In the genomic region with DNA sequence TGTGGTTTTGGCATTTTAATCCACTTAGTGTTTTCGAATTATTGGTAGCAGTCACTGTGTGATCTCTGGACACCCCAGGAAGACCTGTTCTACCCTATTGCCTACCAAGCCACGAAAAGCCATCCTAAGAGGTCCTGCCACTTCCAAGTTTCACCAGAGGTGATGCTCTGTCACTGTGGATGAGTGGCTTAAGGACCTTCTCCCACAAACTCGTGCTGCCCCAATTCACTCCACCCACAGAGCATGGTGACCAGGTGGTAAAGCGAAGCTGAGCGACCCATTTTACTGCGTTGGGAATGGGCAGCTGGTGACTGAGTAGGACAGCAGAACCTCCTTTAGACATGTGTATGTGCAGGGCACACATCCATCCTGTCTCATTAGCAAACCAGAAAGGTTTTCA, we compare ENCODE assay signal across 9 mouse cellular contexts. TPM values are rescaled to one million over a fixed set of nuclear protein-coding genes. Genes with fewer than 3 reads are reported as not detected.
A peak's percentile ranks its signal among the peaks of the same experiment; 100 is the strongest.
DNase-seq lines count a peak whose midpoint lies in the region; ATAC-seq and TF ChIP-seq lines count a peak whose summit lies in the region.
"Had no signal": no experiment of that assay in that cellular context is flagged by ENCODE, and none has a peak within 500 bp of the region (broad histone marks: within the 10 kb centered on the region; RNA-seq: fewer than 3 reads in every experiment).

No protein-coding gene starts in this region.

- peak; percentile 6; the same call in 1 of the 2 replicates for ATAC-seq in liver, embryonic 12.5 days
- no peak for ATAC-seq in liver, embryonic 11.5 days (replicated peaks; ENCODE audit: low FRiP score)
- ATAC-seq in midbrain, embryonic 15.5 days (replicated peaks) = peak; percentile 28; the same call in 1 of the 2 replicates
- no peak for ATAC-seq in megakaryocyte progenitor cell, adult 5-6 weeks (replicated peaks; ENCODE audit: poor library complexity)

- H3K9ac ChIP-seq in liver, embryonic 12.5 days = no peak overlapping the region
- no peak overlapping the region for H3K9ac ChIP-seq in liver, embryonic 11.5 days (ENCODE audit: low read depth, low read length)
- H3K9ac ChIP-seq in midbrain, embryonic 15.5 days = no peak overlapping the region

- peak overlapping the region; percentile 12; the same call in 1 of the 2 replicates for H3K27ac ChIP-seq in liver, embryonic 12.5 days
- H3K27ac ChIP-seq in liver, embryonic 11.5 days (ENCODE audit: low read depth, low read length) = no peak overlapping the region
- no peak overlapping the region for H3K27ac ChIP-seq in midbrain, embryonic 15.5 days
- H3K27ac ChIP-seq: macrophage had no signal

- TF ChIP-seq POLR2A in brain, embryonic 14.5 days (IDR thresholded peaks at IDR 0.05; ENCODE audit: borderline replicate concordance, extremely low read depth, insufficient read depth, insufficient read length, poor library complexity, severe bottlenecking) = no peak

- no peaks in the 10 kb centered on the region for H3K9me3 ChIP-seq in liver, embryonic 12.5 days (replicated peaks)
- H3K9me3 ChIP-seq in liver, embryonic 11.5 days (ENCODE audit: control insufficient read depth, low read length) = no peaks in the 10 kb centered on the region
- no peaks in the 10 kb centered on the region for H3K9me3 ChIP-seq in midbrain, embryonic 15.5 days

- intact Hi-C loops in heart, postnatal 25 days (cut with DNase I) = loop anchor here (2.0 to 10.0 kb wide), 2 partner anchors 113 to 275 kb away; no protein-coding TSS in a partner anchor

- peak; percentile 86 for DNase-seq in heart, adult 11 months
- no peak for DNase-seq in heart, postnatal 25 days (ENCODE audit: low spot score)
- DNase-seq in liver, embryonic 11.5 days (ENCODE audit: low spot score) = no peak
- DNase-seq in brain, embryonic 14.5 days (ENCODE audit: low read depth) = peak; percentile 34
- DNase-seq in left cerebral cortex, adult 11 months (ENCODE audit: low spot score) = no peak

- H3K36me3 ChIP-seq in liver, embryonic 12.5 days = peaks cover 51% of the 10 kb centered on the region
- peaks cover 15% of the 10 kb centered on the region for H3K36me3 ChIP-seq in liver, embryonic 11.5 days (ENCODE audit: control insufficient read depth, insufficient read depth, low read length)
- peaks cover 20% of the 10 kb centered on the region for H3K36me3 ChIP-seq in midbrain, embryonic 15.5 days (replicated peaks)

- 0 out of 2 replicates have a peak, but pooled peaks cover 4% of the 10 kb centered on the region for H3K4me1 ChIP-seq in liver, embryonic 12.5 days
- peaks cover 2% of the 10 kb centered on the region; the same call in 1 of the 2 replicates for H3K4me1 ChIP-seq in liver, embryonic 11.5 days (replicated peaks; ENCODE audit: control insufficient read depth, insufficient read depth, low read length)
- peaks cover 15% of the 10 kb centered on the region; the same call in 1 of the 2 replicates for H3K4me1 ChIP-seq in midbrain, embryonic 15.5 days

- no peak overlapping the region for H3K4me3 ChIP-seq in liver, embryonic 12.5 days
- no peak overlapping the region for H3K4me3 ChIP-seq in liver, embryonic 11.5 days (ENCODE audit: low read depth, low read length)
- no peak overlapping the region for H3K4me3 ChIP-seq in midbrain, embryonic 15.5 days

- H3K27me3 ChIP-seq in liver, embryonic 12.5 days (replicated peaks) = no peaks in the 10 kb centered on the region
- H3K27me3 ChIP-seq in liver, embryonic 11.5 days (replicated peaks; ENCODE audit: control insufficient read depth, insufficient read depth, low read length) = no peaks in the 10 kb centered on the region
- no peaks in the 10 kb centered on the region for H3K27me3 ChIP-seq in midbrain, embryonic 15.5 days (replicated peaks)

- no peak overlapping the region for H3K4me2 ChIP-seq in liver, embryonic 12.5 days
- no peak overlapping the region for H3K4me2 ChIP-seq in liver, embryonic 11.5 days
- H3K4me2 ChIP-seq in midbrain, embryonic 15.5 days = 0 out of 2 replicates have a peak overlapping the region, but pooled peaks have one; percentile 17

- 81% methylated on average over 6 of the region's 6 CpGs for WGBS in liver, embryonic 12.5 days (ENCODE audit: insufficient replicate concordance)
- 84% methylated on average over 6 of the region's 6 CpGs for WGBS in liver, embryonic 11.5 days
- 71% methylated on average over 6 of the region's 6 CpGs for WGBS in midbrain, embryonic 15.5 days

- TF ChIP-seq CTCF in brain, embryonic 14.5 days (IDR thresholded peaks at IDR 0.05; ENCODE audit: borderline replicate concordance, extremely low read depth, insufficient read depth, insufficient read length) = peak; percentile 33; the same call in 1 of the 2 replicates

RNA-seq across cellular contexts. Expression of a gene that starts 27.7 kb away (rescaled TPM):
- 100 to 1,000 TPM; 203 to 227 TPM for total RNA-seq in heart, postnatal 25 days (2021)
- polyA plus RNA-seq in liver, embryonic 12.5 days (2016; fragmentation: Nextera tagmentation; extraction: Ambion mirVana) = 0.18 and 0.53 TPM in 2 replicates
- 0.35 and 0.37 TPM in 2 replicates for polyA plus RNA-seq in liver, embryonic 11.5 days (2014; fragmentation: Nextera tagmentation; extraction: Ambion mirVana)
- polyA plus RNA-seq in brain, embryonic 14.5 days (2012; rRNA removed) = 1.5 and 3.8 TPM in 2 replicates
- 0.87 and 1.0 TPM in 2 replicates for polyA plus RNA-seq in midbrain, embryonic 15.5 days (2015; fragmentation: Nextera tagmentation; extraction: Ambion mirVana)
- 0.05 TPM in 1 of 2 replicates, not detected in the other for total RNA-seq in megakaryocyte progenitor cell, adult 5-6 weeks (2015)
- 0.03 and 0.17 TPM in 2 replicates for total RNA-seq in megakaryocyte progenitor cell, adult 5-6 weeks (2017)
- polyA plus RNA-seq: macrophage had no signal

RNA-seq across cellular contexts. Expression of a gene that starts 49.2 kb away (rescaled TPM):
- 10 to 100 TPM; 22.4 to 23.6 TPM for total RNA-seq in heart, postnatal 25 days (2021)
- polyA plus RNA-seq in liver, embryonic 12.5 days (2016; fragmentation: Nextera tagmentation; extraction: Ambion mirVana) = 52.9 and 53.3 TPM in 2 replicates
- 80.6 and 82.5 TPM in 2 replicates for polyA plus RNA-seq in liver, embryonic 11.5 days (2014; fragmentation: Nextera tagmentation; extraction: Ambion mirVana)
- 28.8 and 42.8 TPM in 2 replicates for polyA plus RNA-seq in brain, embryonic 14.5 days (2012; rRNA removed)
- 60.0 and 61.1 TPM in 2 replicates for polyA plus RNA-seq in midbrain, embryonic 15.5 days (2015; fragmentation: Nextera tagmentation; extraction: Ambion mirVana)
- total RNA-seq in megakaryocyte progenitor cell, adult 5-6 weeks (2015) = 131 and 140 TPM in 2 replicates
- total RNA-seq in megakaryocyte progenitor cell, adult 5-6 weeks (2017) = 109 and 155 TPM in 2 replicates

Comparison
In these comparisons a context has a peak if more than half of its experiments do, and no peak if none do; other contexts are left out.
1. DNase-seq: peak in heart, adult 11 months (single experiment) and brain, embryonic 14.5 days (single experiment); none in heart, postnatal 25 days (single experiment), liver, embryonic 11.5 days (single experiment) and left cerebral cortex, adult 11 months (single experiment).
2. ATAC-seq: peak in liver, embryonic 12.5 days (single experiment) and midbrain, embryonic 15.5 days (single experiment); none in liver, embryonic 11.5 days (single experiment) and megakaryocyte progenitor cell, adult 5-6 weeks (single experiment).